ENCODE assay signal across 8 mouse cellular contexts in genomic region chr19:36553561-36554045, GRCm38 (mm10). TPM values are rescaled to one million over a fixed set of nuclear protein-coding genes. Genes with fewer than 3 reads are reported as not detected.
DNase-seq lines count a peak whose midpoint lies in the region; ATAC-seq and TF ChIP-seq lines count a peak whose summit lies in the region.

No protein-coding gene starts in this region.

- in situ Hi-C loops in CH12.LX (cut with MboI; ENCODE audit: low pct_ligation_motif_present, low pct_unique_long_range_greater_than_20kb, low sequenced_read_pairs), result no loop called here

- peak overlapping the region; percentile 82; the same call in 1 of the 2 replicates for H3K9ac ChIP-seq in heart, embryonic 12.5 days
- H3K9ac ChIP-seq in CH12.LX (ENCODE audit: insufficient read depth, low read depth), result peak overlapping the region; percentile 55; the same call in 1 of the 2 replicates
- H3K9ac ChIP-seq in embryonic facial prominence, embryonic 13.5 days, result peak overlapping the region; percentile 82
- H3K9ac ChIP-seq in limb, embryonic 12.5 days (replicated peaks), result peak overlapping the region; percentile 74
- peak overlapping the region; percentile 91 for H3K9ac ChIP-seq in neural tube, embryonic 14.5 days (replicated peaks; ENCODE audit: low read depth, low read length)

- no peaks in the 10 kb centered on the region for H3K9me3 ChIP-seq in heart, embryonic 12.5 days (replicated peaks)
- no peaks in the 10 kb centered on the region for H3K9me3 ChIP-seq in CH12.LX (replicated peaks; ENCODE audit: low read length)
- no peaks in the 10 kb centered on the region for H3K9me3 ChIP-seq in embryonic facial prominence, embryonic 13.5 days
- H3K9me3 ChIP-seq in limb, embryonic 12.5 days, result no peaks in the 10 kb centered on the region
- H3K9me3 ChIP-seq in neural tube, embryonic 14.5 days (ENCODE audit: control insufficient read depth, low read length), result no peaks in the 10 kb centered on the region

- H3K4me3 ChIP-seq in heart, embryonic 12.5 days, result peak overlapping the region; percentile 78
- H3K4me3 ChIP-seq in CH12.LX (replicated peaks in 1 of 3; ENCODE audit: low read depth in 2 of 3, low read length in 2 of 3, poor library complexity in 1 of 3), result peak overlapping the region; percentile 54 to 77 (median 73)
- H3K4me3 ChIP-seq in embryonic facial prominence, embryonic 13.5 days, result peak overlapping the region; percentile 83
- peak overlapping the region; percentile 71 for H3K4me3 ChIP-seq in limb, embryonic 12.5 days (replicated peaks)
- H3K4me3 ChIP-seq in neural tube, embryonic 14.5 days (ENCODE audit: low read depth, low read length), result peak overlapping the region; percentile 76

- no peak for ATAC-seq in heart, embryonic 12.5 days (ENCODE audit: insufficient number of reproducible peaks, low FRiP score)
- ATAC-seq in embryonic facial prominence, embryonic 13.5 days (ENCODE audit: insufficient number of reproducible peaks, insufficient read depth, low FRiP score, low TSS enrichment, low read depth), result no peak
- no peak; the same call in 1 of the 2 replicates for ATAC-seq in limb, embryonic 12.5 days (ENCODE audit: insufficient number of reproducible peaks, insufficient read depth, low FRiP score, low TSS enrichment, low read depth)
- ATAC-seq in neural tube, embryonic 14.5 days (ENCODE audit: low read depth), result peak; percentile 14

- TF ChIP-seq EP300 in CH12.LX (IDR thresholded peaks at IDR 0.05; ENCODE audit: low read length), result no peak

- 5% methylated on average over 20 of the region's 20 CpGs for WGBS in heart, embryonic 12.5 days
- WGBS in embryonic facial prominence, embryonic 13.5 days, result 4% methylated on average over 20 of the region's 20 CpGs
- 4% methylated on average over 20 of the region's 20 CpGs for WGBS in limb, embryonic 12.5 days
- WGBS in neural tube, embryonic 14.5 days, result 7% methylated on average over 19 of the region's 20 CpGs

- no peak for TF ChIP-seq RAD21 in CH12.LX (IDR thresholded peaks at IDR 0.05; ENCODE audit: low read depth, low read length)

- no peak for TF ChIP-seq POLR2A in CH12.LX (IDR thresholded peaks at IDR 0.05; ENCODE audit: low read depth, low read length)

- H3K4me2 ChIP-seq in heart, embryonic 12.5 days, result peak overlapping the region; percentile 81
- H3K4me2 ChIP-seq in CH12.LX (ENCODE audit: insufficient read depth, low read depth, poor library complexity, severe bottlenecking), result peak overlapping the region; percentile 97
- H3K4me2 ChIP-seq in embryonic facial prominence, embryonic 13.5 days, result peak overlapping the region; percentile 94
- peak overlapping the region; percentile 88 for H3K4me2 ChIP-seq in limb, embryonic 12.5 days
- H3K4me2 ChIP-seq in neural tube, embryonic 14.5 days (ENCODE audit: low read depth, low read length), result peak overlapping the region; percentile 87

- H3K4me1 ChIP-seq in heart, embryonic 12.5 days (replicated peaks), result peaks cover 3% of the 10 kb centered on the region
- H3K4me1 ChIP-seq in CH12.LX (ENCODE audit: control insufficient read depth in 1 of 2, insufficient read depth in 2 of 2), result peaks cover 0 to 9% of the 10 kb centered on the region in 2 experiments; a peak in 2 of 4 replicates
- 0 out of 2 replicates have a peak, but pooled peaks cover 3% of the 10 kb centered on the region for H3K4me1 ChIP-seq in embryonic facial prominence, embryonic 13.5 days
- H3K4me1 ChIP-seq in limb, embryonic 12.5 days (replicated peaks), result no peaks in the 10 kb centered on the region
- H3K4me1 ChIP-seq in neural tube, embryonic 14.5 days (ENCODE audit: control insufficient read depth, insufficient read depth, low read length), result 0 out of 2 replicates have a peak, but pooled peaks cover 7% of the 10 kb centered on the region

- H3K36me3 ChIP-seq in heart, embryonic 12.5 days, result no peaks in the 10 kb centered on the region
- H3K36me3 ChIP-seq in CH12.LX (replicated peaks in 1 of 2; ENCODE audit: control insufficient read depth in 1 of 2, insufficient read depth in 1 of 2, low read length in 1 of 2), result no peaks in the 10 kb centered on the region
- H3K36me3 ChIP-seq in embryonic facial prominence, embryonic 13.5 days, result no peaks in the 10 kb centered on the region
- H3K36me3 ChIP-seq in limb, embryonic 12.5 days, result no peaks in the 10 kb centered on the region
- H3K36me3 ChIP-seq in neural tube, embryonic 14.5 days (ENCODE audit: control insufficient read depth, insufficient read depth, low read length), result no peaks in the 10 kb centered on the region

- no peak for TF ChIP-seq CTCF in CH12.LX (conservative IDR thresholded peaks at IDR 0.05 in 1 of 2, IDR thresholded peaks at IDR 0.05 in 1 of 2; ENCODE audit: low read depth in 2 of 2, low read length in 2 of 2)

- H3K79me2 ChIP-seq in CH12.LX (replicated peaks; ENCODE audit: control insufficient read depth, extremely low read depth, insufficient read depth, poor library complexity, severe bottlenecking), result no peaks in the 10 kb centered on the region

- no peak for DNase-seq in heart, adult 9 months (ENCODE audit: low spot score in 2 of 2)
- DNase-seq in CH12.LX (ENCODE audit: extremely low read depth), result no peak
- DNase-seq in adrenal gland, adult 18-20 months (ENCODE audit: low spot score in 2 of 2), result no peak
- no peak for DNase-seq in left cerebral cortex, adult 11 months (ENCODE audit: low spot score)

- H3K27me3 ChIP-seq in heart, embryonic 12.5 days (replicated peaks), result no peaks in the 10 kb centered on the region
- peaks cover 28% of the 10 kb centered on the region for H3K27me3 ChIP-seq in CH12.LX (replicated peaks)
- peaks cover 13% of the 10 kb centered on the region for H3K27me3 ChIP-seq in embryonic facial prominence, embryonic 13.5 days
- H3K27me3 ChIP-seq in limb, embryonic 12.5 days, result peaks cover 4% of the 10 kb centered on the region
- no peaks in the 10 kb centered on the region for H3K27me3 ChIP-seq in neural tube, embryonic 14.5 days (ENCODE audit: control insufficient read depth, insufficient read depth, low read length)

- dilution Hi-C loops in CH12.LX (cut with MboI; ENCODE audit: extremely low pct_ligation_motif_present, extremely low pct_unique_long_range_greater_than_20kb, low sequenced_read_pairs), result no loop called here

- no peak overlapping the region for H3K27ac ChIP-seq in heart, embryonic 12.5 days (ENCODE audit: poor library complexity, severe bottlenecking)
- H3K27ac ChIP-seq in CH12.LX (ENCODE audit: insufficient read depth, low read depth), result no peak overlapping the region
- H3K27ac ChIP-seq in embryonic facial prominence, embryonic 13.5 days, result no peak overlapping the region
- no peak overlapping the region for H3K27ac ChIP-seq in limb, embryonic 12.5 days
- peak overlapping the region; percentile 83 for H3K27ac ChIP-seq in neural tube, embryonic 14.5 days (ENCODE audit: low read depth, low read length)

TF ChIP-seq in CH12.LX, 34 proteins besides CTCF, POLR2A, EP300 and RAD21:
- 0 out of 2 replicates have a peak, but pooled peaks have one; percentile 31 for TF ChIP-seq MAZ (IDR thresholded peaks at IDR 0.05; ENCODE audit: low read depth, low read length)
- no peak for TF ChIP-seq MYC (IDR thresholded peaks at IDR 0.05; ENCODE audit: low read depth, low read length)

RNA-seq across cellular contexts. Expression of gene Hectd2, which starts 0.8 kb away (rescaled TPM):
- polyA plus RNA-seq in heart, embryonic 12.5 days (2016; fragmentation: Nextera tagmentation; extraction: Ambion mirVana), result 9.6 and 10.7 TPM in 2 replicates
- total RNA-seq in CH12.LX (2012; rRNA removed), result 0.08 TPM in 2 replicates
- 0.49 and 0.78 TPM in 2 replicates for total RNA-seq in CH12.LX (2014; rRNA removed)
- 0.56 and 0.70 TPM in 2 replicates for polyA plus RNA-seq in CH12.LX (2012; ENCODE audit: insufficient read length, low read depth)
- 2.5 and 3.9 TPM in 2 replicates for polyA plus RNA-seq in embryonic facial prominence, embryonic 13.5 days (2015; fragmentation: Nextera tagmentation; extraction: Ambion mirVana)
- polyA plus RNA-seq in limb, embryonic 12.5 days (2016; fragmentation: Nextera tagmentation; extraction: Ambion mirVana), result 1.9 and 2.3 TPM in 2 replicates
- polyA plus RNA-seq in neural tube, embryonic 14.5 days (2014; fragmentation: Nextera tagmentation; extraction: Ambion mirVana), result 13.8 and 16.8 TPM in 2 replicates
- 1 to 10 TPM; 1.4 to 2.7 TPM for total RNA-seq in adrenal gland, adult 18-20 months (2021)
